Mouse (Mus musculus): Measurements from ENCODE around the gene Ccdc182. TPM values are rescaled to one million over a fixed set of nuclear protein-coding genes. Genes with fewer than 3 reads are reported as not detected.

The Ccdc182 gene
- polyA plus RNA-seq, 1 experiment from 2014 or later: 0.23 TPM

GRCm38 (mm10) chr11:88331722-88332121 is 37.9 kb downstream of the Ccdc182 start:
- no peak for ATAC-seq (ENCODE audit: low read depth)
- H3K4me2 ChIP-seq (ENCODE audit: low read depth, low read length): no peak overlapping the region
- H3K9ac ChIP-seq (replicated peaks; ENCODE audit: low read depth, low read length): no peak overlapping the region
- no peak overlapping the region for H3K27ac ChIP-seq (ENCODE audit: low read depth, low read length)
- no peaks in the 10 kb centered on the region for H3K9me3 ChIP-seq (ENCODE audit: control insufficient read depth, low read length)
- H3K4me1 ChIP-seq (ENCODE audit: control insufficient read depth, insufficient read depth, low read length): peaks cover 14% of the 10 kb centered on the region; the same call in 1 of the 2 replicates
- no peaks in the 10 kb centered on the region for H3K36me3 ChIP-seq (ENCODE audit: control insufficient read depth, insufficient read depth, low read length)
- 93% methylated on average over 8 of the region's 8 CpGs for WGBS
- no peaks in the 10 kb centered on the region for H3K27me3 ChIP-seq (ENCODE audit: control insufficient read depth, insufficient read depth, low read length)
- no peak overlapping the region for H3K4me3 ChIP-seq (ENCODE audit: low read depth, low read length)

GRCm38 (mm10) chr11:88332309-88332934 is 38.6 kb downstream of the Ccdc182 start:
- Histone ChIP-seq H3K4me3 (ENCODE audit: low read depth, low read length) (no peak overlapping the region), H3K27me3 (ENCODE audit: control insufficient read depth, insufficient read depth, low read length) (no peaks in the 10 kb centered on the region), H3K27ac (ENCODE audit: low read depth, low read length) (no peak overlapping the region), H3K9ac (replicated peaks; ENCODE audit: low read depth, low read length) (no peak overlapping the region), H3K9me3 (ENCODE audit: control insufficient read depth, low read length) (no peaks in the 10 kb centered on the region), H3K4me1 (ENCODE audit: control insufficient read depth, insufficient read depth, low read length) (peaks cover 14% of the 10 kb centered on the region; the same call in 1 of the 2 replicates), H3K4me2 (ENCODE audit: low read depth, low read length) (no peak overlapping the region), H3K36me3 (ENCODE audit: control insufficient read depth, insufficient read depth, low read length) (no peaks in the 10 kb centered on the region)
- 51% methylated on average over 8 of the region's 8 CpGs for WGBS
- ATAC-seq (ENCODE audit: low read depth): no peak

GRCm38 (mm10) chr11:88334893-88335292 is 41.0 kb downstream of the Ccdc182 start:
- ATAC-seq (ENCODE audit: low read depth): no peak
- no peak overlapping the region for H3K4me3 ChIP-seq (ENCODE audit: low read depth, low read length)
- no peaks in the 10 kb centered on the region for H3K9me3 ChIP-seq (ENCODE audit: control insufficient read depth, low read length)
- H3K27ac ChIP-seq (ENCODE audit: low read depth, low read length): no peak overlapping the region
- 39% methylated on average over 5 of the region's 5 CpGs for WGBS
- peaks cover 14% of the 10 kb centered on the region; the same call in 1 of the 2 replicates for H3K4me1 ChIP-seq (ENCODE audit: control insufficient read depth, insufficient read depth, low read length)
- H3K4me2 ChIP-seq (ENCODE audit: low read depth, low read length): no peak overlapping the region
- no peaks in the 10 kb centered on the region for H3K27me3 ChIP-seq (ENCODE audit: control insufficient read depth, insufficient read depth, low read length)
- H3K9ac ChIP-seq (replicated peaks; ENCODE audit: low read depth, low read length): no peak overlapping the region
- H3K36me3 ChIP-seq (ENCODE audit: control insufficient read depth, insufficient read depth, low read length): no peaks in the 10 kb centered on the region

GRCm38 (mm10) chr11:88337926-88338325 is 44.1 kb downstream of the Ccdc182 start:
- 91% methylated on average over 3 of the region's 3 CpGs for WGBS
- Histone ChIP-seq H3K4me1 (ENCODE audit: control insufficient read depth, insufficient read depth, low read length) (no peaks in the 10 kb centered on the region), H3K4me2 (ENCODE audit: low read depth, low read length) (no peak overlapping the region), H3K36me3 (ENCODE audit: control insufficient read depth, insufficient read depth, low read length) (no peaks in the 10 kb centered on the region), H3K9me3 (ENCODE audit: control insufficient read depth, low read length) (no peaks in the 10 kb centered on the region), H3K9ac (replicated peaks; ENCODE audit: low read depth, low read length) (no peak overlapping the region), H3K27me3 (ENCODE audit: control insufficient read depth, insufficient read depth, low read length) (no peaks in the 10 kb centered on the region), H3K4me3 (ENCODE audit: low read depth, low read length) (no peak overlapping the region), H3K27ac (ENCODE audit: low read depth, low read length) (no peak overlapping the region)
- ATAC-seq (ENCODE audit: low read depth): no peak

Other genes with a start within 250 kb of the Ccdc182 start
- 235 and 280 TPM in 2 replicates for gene Srsf1, start 246.7 kb upstream of the Ccdc182 start, polyA plus RNA-seq (2014; fragmentation: Nextera tagmentation; extraction: Ambion mirVana)
- 50.2 and 53.5 TPM in 2 replicates for gene Vezf1, start 225.8 kb upstream of the Ccdc182 start, polyA plus RNA-seq (2014; fragmentation: Nextera tagmentation; extraction: Ambion mirVana)
- 34.0 and 38.3 TPM in 2 replicates for gene Cuedc1, start 196.0 kb upstream of the Ccdc182 start, polyA plus RNA-seq (2014; fragmentation: Nextera tagmentation; extraction: Ambion mirVana)
- 63.7 and 67.9 TPM in 2 replicates for gene Mrps23, start 89.7 kb upstream of the Ccdc182 start, polyA plus RNA-seq (2014; fragmentation: Nextera tagmentation; extraction: Ambion mirVana)